Mouse (Mus musculus) megakaryocyte, embryonic 14.5 days (primary cell): ENCODE results near the gene Stim1.

Experiments
- FLI1 ChIP-seq: IDR thresholded peaks from 2 replicates; pipeline ENCODE4 v1.6.1; 2012; ENCODE audit warnings: low read length, inconsistent platforms, mixed read lengths
- GATA1 ChIP-seq: IDR thresholded peaks from 3 replicates; pipeline ENCODE4 v1.6.1; 2012; ENCODE audit warnings: mixed read lengths, low read length, inconsistent platforms, borderline replicate concordance

- no peak for TF ChIP-seq GATA1
- TF ChIP-seq FLI1: no peak
Measured at GRCm38 (mm10) chr7:102415841-102416240, 148.2 kb downstream of the Stim1 start.
